Mouse (Mus musculus): ENCODE data around the gene Cfap299.
"Not testable (repeated sequence)": the region's sequence is repeated elsewhere in the genome, so short reads cannot be mapped to it uniquely, and the experiment has no call there.

The Cfap299 gene

DNA sequence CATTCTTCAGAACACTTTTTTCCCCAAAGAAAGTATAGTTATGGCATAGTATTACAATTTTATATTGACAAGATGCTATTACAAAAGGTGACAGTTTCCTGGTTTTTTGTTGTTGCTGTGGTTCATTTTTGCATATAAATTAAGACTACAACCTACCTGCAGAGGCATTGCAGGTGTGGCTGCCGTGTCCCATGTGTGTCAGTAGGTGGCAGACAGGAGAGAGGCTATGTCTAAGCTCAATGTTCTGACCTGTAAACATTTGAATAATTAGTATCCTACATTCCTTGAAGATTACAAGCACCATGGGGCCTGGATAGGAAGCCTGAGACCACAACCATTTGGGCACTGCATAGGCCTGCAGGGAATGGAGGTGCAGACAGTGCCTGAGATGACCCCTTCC is 212.2 kb downstream of the Cfap299 start:
- no peak for DNase-seq (ENCODE audit: low spot score)

DNA sequence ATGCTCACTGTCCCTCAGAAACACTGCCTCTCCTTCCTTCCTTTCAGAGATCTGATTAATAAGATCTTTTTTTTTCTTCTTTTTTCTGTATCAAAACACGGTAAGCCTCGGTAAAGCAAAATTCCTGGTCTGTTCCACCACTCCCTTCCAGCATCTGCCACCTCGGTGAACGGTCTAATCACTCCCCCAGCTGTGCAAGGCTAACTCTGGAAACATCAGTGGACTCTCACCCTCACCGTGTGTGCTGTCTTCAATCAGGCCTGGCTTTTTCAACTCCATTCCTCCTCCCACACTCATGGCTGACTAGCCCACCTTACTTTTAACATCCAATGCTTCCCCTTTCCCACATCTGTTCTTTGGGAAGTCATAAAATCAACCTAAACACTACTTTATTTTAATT is 221.2 kb downstream of the Cfap299 start:
- DNase-seq (ENCODE audit: low spot score), result no peak

DNA sequence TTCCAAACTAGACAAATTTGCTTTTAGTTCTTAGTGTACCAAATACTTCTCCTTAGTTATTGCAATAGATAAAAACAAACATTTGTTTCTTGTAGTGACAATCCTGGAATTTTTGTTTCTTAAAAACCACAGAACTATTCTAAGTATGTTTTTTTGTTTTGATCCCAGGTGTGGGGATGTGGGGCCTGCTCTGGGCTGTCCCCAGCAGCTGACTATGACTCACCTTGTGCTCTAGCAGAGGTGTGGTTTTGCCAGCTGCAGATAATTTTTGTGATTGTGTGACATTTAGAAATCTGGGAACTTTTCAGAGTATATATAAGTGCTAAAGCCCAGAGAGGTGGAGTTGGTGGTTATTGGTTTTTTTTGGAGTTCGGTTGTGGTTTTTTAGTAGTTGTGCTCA is 221.8 kb downstream of the Cfap299 start:
- no peak for DNase-seq (ENCODE audit: low spot score)

DNA sequence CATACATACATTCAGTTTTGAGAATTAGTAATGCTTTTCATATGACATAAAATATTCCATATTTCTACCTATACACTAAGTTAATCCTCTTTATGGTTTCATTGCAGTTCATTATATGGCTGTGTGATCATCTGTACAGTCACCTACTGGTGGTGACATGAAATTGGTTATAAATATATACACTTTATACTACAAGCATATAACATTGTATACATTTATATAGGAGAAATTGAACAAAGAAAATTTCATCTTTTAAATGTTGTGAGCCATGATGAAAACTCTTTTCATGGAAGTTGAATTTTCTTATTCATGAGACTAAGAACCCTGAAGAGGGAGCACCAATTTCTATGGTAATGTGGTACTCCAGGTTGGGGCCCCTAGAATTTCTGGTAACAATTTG is 223.3 kb downstream of the Cfap299 start, which contains the start of gene Gm11111:
TSS of gene Gm11111 (plus strand) at position 301 of the 400 bp plus-strand sequence.
- DNase-seq (ENCODE audit: low spot score), result no peak

DNA sequence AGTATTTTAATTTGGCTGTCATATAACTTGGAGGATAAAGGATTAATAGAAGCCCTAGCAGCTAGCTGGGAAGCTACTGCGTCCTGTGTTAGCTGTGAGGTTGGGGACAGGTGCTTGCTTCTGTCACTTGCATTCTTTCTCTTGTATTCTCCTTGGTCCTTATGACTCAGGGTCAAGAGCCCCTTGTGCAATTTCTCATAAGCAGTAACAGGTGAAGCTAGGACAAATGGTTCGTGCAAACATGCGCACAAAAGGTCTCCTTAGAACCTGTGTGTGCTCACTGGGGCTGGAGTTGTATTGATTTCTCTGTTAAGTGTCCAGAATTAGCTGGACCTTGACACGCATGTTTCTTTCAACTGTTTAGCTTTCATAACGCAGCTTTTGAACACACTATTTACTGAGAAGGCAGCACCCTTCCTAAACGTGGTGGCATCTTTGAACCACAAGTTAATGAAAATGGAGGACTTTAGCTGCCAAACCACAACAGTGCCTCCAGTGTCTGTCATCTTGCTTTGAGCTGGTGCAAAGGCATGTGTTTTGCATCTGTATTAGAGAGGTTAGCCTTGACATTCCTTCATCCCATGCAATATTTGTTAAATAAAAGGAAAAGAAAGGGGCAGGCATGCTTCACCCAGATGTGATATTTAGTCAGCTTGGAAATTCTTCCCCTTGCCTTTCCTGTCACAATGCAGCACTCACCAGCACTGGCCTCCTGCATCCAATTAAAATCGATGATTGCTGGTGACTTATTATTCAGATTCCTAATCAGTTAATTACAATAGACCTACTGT is 223.9 kb downstream of the Cfap299 start:
- no peak for DNase-seq (ENCODE audit: low spot score)

DNA sequence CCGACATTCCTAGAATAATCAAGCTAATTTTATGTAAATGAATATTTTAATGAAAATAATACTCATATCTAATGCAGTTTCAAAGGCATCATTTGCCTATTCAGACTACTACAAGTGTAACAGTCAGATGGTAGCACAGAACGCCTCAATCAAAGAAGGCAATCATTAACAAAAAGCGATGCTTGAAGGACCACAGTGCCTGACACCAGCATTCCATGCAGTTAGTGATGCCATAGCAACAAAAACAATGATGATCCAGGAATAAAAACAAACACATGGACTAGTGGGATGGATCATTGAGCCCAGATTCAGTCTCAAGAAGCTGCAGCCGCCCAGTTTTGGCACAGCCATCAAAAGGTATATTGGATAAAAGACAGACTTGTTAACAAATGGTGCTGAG is 232.2 kb downstream of the Cfap299 start:
- no peak for DNase-seq (ENCODE audit: low spot score)

DNA sequence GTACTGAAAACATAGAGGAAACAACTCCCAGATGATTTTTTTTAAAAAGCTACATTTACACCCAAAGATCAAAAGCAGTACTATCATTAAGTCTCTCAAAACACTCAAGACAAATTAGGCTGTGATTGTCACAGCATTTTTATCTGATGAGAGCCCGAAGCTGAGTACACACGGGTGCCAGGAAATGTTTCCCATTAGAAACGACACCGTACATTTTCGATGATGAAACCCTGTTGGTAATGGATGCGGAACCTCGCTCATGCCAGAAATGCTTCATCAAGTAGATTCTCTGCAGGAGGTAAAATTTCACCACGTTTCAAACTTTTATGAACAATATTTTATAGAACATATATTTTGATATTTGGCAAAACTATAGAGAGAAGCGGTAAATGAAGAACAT is 233.7 kb downstream of the Cfap299 start:
- DNase-seq (ENCODE audit: low spot score), result no peak

DNA sequence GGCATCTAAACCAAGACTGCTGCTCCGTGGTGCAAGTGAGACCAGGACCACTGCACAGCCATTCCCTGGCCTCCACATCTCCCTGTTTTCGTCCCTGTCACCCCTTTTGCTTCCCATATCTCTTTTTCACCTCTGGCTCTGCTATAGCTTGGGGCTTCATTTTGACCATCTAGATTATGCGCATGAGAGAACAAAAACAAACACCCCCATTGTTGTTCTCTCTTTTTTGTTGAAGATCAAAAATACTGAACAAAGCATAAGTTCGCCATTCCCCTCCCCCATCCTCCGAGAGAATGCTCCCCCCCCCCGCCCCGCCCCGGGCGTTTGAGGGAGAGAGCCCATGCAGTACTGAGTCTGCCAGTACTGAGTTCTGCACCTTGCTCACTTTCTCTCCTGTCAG is 234.7 kb downstream of the Cfap299 start:
- no peak for DNase-seq (ENCODE audit: low spot score)

DNA sequence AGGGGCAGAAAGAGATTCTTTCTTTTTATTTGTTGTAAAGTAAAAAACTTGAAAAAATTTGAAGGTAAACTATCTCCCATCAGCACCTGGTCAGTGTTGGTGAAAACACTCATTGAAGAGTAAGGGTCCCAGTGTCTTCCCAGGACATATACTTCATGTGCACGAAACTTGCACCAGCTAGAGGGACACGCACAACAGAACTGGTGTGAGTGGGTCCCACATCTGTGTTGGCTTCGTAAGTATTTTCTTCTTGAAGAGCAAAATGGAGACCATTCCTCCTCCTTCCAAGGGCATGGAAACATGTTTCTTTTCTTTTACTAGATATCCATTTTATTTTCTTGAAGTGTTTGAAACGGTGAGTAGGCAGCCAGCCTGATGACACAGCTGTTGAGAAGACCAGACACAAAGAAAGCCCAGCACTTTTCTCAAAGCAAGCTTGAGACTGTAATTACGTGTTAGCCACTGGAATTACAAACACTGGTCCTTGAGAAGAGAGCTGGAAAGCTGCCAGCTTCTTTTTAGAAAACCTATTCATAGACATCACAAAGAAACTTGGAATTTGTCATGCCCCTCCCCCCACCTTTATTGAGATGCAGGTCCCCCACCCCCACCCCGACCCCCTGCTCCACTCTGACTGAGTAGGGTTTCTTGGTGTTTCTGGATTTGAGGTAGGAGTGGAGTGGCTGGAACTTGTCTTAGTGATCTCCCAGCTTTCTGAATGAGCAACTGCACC is 237.5 kb downstream of the Cfap299 start:
- DNase-seq (ENCODE audit: low spot score), result no peak

DNA sequence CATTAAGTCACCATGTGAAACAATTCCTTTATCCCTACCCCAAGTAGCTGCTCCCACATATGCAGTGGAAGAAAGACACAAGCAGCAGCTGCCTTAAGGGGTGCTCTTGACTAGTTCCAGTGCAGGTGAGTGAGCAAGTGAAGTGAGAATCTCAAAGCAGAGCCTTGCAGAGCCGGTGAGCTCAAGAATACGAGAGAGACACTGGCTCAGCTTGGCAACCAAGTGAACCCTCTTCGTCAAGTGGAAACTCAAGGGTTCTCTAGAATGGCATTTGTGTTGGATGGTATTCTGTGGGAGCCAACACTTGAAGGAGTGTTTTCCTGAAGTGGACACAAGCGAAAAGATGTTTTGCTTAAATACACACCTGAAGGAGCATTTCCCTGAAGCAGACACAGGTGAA is 239.4 kb downstream of the Cfap299 start:
- DNase-seq (ENCODE audit: low spot score), result no peak

DNA sequence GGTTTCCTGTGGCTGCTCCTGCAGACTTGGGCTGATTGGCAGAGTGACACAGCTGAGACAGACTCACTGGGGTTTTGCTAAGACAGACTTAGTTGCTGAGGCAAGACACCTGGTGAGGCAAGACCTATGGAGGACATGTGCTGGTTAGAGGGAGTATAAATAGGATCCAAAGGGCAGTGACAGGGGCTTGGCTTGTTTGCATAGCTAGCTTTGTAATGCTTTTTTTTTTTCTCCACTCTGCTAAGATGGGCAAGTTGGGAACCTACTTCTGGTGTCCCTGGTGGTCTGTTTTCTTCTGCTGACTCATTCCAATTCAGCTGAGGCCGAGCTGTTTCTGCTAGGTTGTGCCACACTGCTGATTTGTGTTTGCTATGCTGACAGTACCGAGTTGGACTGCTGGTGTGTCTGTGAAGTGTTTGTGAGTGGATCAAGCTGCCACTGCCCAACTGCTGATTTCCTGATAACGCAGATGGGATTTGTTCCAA is 240.0 kb downstream of the Cfap299 start:
- peak; percentile 47 for DNase-seq (ENCODE audit: low spot score)

DNA sequence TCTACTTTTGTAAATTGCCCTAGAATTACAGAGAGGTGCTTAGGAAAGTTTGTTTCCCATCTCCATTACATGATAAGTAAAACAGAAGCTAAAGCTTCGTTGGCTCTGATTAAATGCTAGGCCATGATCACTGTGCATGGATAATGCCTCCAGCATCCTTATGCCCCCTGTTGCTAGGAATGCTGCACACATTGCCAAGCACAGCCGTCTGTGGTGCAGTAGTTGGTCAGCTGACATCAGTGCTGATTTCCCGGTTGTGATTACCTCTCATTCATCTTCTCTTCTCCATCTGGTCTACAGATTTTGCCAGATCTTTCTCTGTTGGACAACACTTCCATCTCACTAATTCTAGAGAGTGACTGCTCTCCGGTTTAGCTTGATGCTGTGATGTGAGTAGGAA is 243.3 kb downstream of the Cfap299 start:
- DNase-seq (ENCODE audit: low spot score), result no peak

DNA sequence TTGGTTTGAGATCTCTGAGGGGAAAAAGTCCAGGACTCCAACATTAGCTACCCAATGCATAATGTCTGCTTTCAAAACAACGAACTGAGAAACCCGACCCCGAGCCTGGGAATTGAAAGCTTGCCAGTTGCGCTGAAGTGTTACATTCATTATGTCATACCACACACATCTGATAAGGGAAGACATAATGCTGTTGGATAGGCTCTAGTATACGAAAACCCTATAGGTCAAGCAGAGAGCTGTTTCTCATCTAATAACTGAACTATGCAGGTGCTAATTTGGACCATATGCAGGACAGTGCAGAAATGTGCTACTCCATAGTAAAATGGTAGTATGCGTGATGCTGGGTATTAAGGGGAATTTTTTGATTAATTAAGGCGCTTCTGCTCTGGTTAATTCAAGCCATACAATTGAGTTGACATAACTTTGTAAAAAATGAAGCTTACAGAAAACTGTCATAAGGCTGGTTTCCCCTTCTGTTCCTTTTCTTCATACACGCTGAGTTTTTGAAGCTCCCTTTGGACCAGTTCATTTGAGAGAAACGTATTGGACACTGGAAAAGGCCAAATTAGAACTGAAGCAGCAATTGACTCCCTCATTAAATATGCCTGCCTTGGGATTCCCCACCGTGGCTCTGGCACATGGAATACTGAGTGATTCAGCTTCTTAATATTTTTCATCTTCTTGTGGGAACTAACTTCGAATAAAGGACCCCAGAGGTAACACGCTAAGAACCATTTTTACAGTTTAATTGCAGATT is 245.8 kb downstream of the Cfap299 start:
- DNase-seq (ENCODE audit: low spot score), result no peak

DNA sequence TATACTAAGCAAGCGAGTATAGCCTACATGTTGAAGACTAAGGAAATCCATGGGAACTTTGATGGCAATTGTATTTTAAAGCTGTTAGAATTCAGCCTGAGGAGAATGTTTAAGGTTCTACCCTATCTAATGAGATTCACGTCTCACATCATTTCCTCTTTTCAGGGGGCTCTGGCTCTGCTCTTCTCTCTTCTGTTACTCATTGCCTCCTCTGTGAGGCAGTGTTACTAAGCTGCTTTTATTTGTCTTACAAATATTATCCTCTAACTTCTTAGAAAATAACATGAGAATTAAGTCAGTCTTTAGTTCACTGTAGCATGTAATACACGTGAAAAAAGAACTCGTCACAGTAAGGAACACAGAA is 246.3 kb downstream of the Cfap299 start:
- DNase-seq (ENCODE audit: low spot score), result no peak

DNA sequence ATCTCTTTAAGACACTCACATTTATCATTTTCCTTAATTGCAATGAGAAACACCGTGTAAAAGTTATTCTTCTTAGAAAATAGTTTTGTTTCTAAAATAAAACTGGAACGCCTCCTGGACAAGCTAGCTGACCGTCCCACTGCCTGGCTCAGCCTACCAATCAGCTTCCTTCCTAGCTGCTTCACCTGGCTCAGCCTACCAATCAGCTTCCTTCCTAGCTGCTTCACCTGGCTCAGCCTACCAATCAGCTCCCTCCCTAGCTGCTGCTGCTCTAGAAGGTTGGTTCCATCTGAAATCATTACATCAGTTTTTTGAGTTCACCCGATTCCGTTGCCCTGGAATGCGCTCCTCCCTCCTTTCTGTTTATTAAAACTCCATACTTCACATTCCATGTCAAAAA is 247.4 kb downstream of the Cfap299 start:
- not testable (repeated sequence) for DNase-seq (ENCODE audit: low spot score)

DNA sequence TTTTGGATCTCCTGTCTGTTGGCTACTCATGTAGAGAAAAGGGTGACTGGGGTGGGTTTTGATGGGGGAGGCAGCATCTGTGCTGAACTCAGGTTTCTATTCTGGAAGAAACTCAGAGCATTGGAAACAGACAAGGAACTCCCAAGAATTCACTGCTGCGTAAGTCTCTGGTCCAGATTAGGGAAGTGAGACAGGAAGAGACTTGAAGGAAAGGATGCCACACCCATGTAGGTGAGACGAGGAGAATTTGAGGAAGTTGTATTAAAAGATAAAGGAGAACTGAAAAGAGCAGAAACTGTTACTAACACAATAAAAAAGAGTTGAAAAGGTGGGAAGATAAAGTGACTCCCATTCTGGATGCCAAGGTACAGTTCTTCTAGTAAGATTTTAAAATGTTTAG is 249.3 kb downstream of the Cfap299 start:
- no peak for DNase-seq (ENCODE audit: low spot score)

DNA sequence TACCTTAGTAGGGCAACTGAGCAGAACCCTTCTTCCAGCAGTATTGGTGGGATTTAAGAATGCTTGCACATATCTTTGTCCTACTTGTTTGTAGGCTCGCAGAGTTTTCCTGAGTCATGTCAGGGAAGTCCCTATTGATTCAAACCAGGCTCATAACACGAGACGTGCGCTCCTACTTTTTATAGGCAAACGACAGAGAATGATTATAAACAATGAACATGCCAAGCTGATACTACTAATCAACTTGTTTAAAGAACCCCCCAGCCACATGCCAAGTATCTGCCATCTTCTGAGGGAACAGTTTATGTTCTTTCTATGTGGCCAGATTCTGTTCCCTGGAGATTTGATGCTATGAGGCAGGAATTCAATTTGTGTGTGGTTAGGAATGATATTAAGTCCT is 251.7 kb downstream of the Cfap299 start:
- no peak for DNase-seq (ENCODE audit: low spot score)

DNA sequence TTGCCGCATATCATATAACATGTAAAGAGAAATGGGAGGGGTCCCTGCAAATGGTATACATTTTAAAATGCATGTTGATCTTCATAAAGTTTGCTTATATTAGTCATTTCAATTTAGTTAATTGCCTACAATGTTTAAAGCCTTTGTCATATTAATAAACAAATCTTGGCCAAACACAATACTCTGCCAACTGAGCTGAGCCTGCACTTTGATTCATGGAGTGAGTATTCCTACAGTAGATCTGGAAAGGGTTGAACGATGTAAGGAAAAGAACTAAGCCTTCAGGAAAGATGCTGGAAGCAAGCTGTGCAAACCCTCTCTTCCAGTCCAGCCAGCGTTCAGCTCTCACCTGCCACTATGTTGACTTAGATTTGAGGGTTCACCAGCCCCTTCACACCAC is 252.9 kb downstream of the Cfap299 start:
- no peak for DNase-seq (ENCODE audit: low spot score)

DNA sequence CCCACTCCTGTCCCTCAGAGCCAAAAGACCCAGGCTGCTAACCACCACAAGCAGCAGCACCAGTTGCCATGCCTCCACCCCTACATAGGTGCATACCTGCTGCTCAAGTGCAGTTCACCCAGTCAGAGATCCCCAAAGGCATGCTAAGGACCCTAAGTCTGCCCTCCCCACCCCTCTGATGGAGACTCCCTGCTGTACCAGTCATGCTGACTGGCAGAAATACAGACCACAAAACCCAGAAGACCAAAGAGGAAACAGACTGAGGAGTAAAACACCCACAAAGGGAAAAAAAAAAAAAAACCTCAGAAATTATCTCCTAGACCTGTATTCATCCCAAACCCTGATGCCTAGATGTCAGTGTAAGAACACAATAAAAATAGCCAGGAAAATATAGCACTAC is 256.8 kb downstream of the Cfap299 start:
- DNase-seq (ENCODE audit: low spot score), result no peak

DNA sequence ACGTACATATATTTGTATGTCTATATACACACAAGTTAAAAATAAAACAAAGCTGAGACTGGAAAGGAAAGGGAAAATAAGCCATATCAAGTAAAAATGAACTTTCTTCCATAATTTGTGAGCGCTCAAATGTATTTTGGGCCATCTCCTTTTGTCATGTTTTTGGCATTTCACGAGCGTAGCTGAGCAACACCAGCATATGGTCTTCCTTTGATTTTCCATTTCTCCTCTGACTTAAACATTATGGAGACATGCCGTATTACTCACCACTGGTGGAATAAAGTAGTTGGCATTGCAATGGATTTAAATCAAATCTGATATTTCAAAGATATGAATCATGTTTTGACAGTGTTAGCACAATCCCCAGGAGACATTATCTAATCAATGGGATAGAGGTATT is 284.4 kb downstream of the Cfap299 start:
- no peak for DNase-seq (ENCODE audit: low spot score)

DNA sequence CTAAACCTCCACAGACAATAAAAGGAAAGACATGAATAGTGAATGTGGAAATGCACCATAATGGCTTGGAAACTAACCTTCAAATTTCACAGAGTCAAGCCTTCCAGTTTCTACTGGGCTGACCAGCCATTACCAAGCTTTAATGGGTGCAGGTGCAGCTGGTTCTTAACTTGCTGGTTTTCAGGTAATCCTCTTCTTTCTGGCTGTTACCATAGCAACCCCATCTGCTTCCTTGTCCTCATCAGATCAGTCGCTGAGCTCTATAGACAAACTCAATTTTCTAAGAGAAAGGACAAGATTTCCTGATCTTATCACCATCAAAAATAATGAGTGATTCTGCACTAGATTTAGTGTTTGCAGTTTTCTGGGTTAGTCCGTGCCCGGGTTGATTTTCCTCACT is 287.8 kb downstream of the Cfap299 start:
- DNase-seq (ENCODE audit: low spot score), result no peak

DNA sequence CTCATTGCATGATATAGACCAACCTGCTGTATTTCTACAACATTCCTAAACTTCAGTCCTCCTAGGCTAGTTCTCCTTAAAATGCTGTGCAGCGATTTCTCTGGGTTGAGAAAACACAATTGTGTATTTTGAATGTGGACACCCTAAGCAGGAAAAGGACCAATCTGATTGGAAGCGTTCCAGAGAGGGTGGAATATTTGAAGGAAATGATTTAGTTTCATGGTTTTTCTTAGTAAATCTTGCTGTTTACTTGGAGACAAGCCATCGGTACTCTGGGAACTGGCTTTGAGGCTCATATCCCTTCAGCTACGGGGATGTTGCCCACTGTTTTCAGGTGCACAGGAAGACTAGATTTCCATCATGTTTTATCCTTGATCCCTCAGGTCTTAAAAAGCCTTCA is 288.3 kb downstream of the Cfap299 start:
- DNase-seq (ENCODE audit: low spot score), result no peak

DNA sequence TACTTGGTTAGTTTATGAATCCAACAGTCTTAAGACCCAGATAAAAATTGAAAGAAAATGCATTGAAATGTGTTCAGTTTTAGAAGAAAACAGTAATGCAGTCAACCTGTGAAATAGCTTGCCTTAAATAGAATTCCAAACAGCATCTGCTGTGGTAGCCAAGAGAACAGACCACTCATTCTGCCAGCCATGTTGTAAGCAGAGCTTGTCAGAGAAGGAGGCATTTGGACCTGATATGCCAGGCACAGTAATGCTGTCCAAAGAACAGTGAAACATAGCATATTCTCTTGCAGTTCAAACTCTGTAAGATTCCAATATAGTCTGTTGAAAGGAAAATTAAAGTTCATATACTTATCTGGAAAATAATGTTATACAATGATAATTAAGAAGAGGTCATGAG is 321.2 kb downstream of the Cfap299 start:
- no peak for DNase-seq (ENCODE audit: low spot score)
